Mouse (Mus musculus): Measurements from ENCODE around the gene Plk2.

- TF ChIP-seq CTCF (IDR thresholded peaks at IDR 0.05; ENCODE audit: control insufficient read depth, insufficient read depth, insufficient read length) (no peak), CEBPB (IDR thresholded peaks at IDR 0.05; ENCODE audit: low read depth) (no peak)
These were observed 441 bp downstream of the Plk2 start for GRCm38 (mm10) chr13:110395179-110395794.
